Mouse (Mus musculus) erythroblast, embryonic 14.5 days (primary cell): Measurements from ENCODE around the gene Arhgap32. TPM values are rescaled to one million over a fixed set of nuclear protein-coding genes. Genes with fewer than 3 reads are reported as not detected.

Experiments
- H3K27me3 ChIP-seq: 2 replicates; pipeline ENCODE4 v1.6.1; 2012; ENCODE audit warnings: inconsistent platforms; ENCODE audit not compliant: control insufficient read depth
- H3K36me3 ChIP-seq: 2 replicates; pipeline ENCODE4 v1.6.1; 2012; ENCODE audit warnings: mild to moderate bottlenecking, inconsistent platforms; ENCODE audit not compliant: control insufficient read depth
- H3K4me1 ChIP-seq: 2 replicates; pipeline ENCODE4 v1.6.1; 2012; ENCODE audit warnings: inconsistent platforms; ENCODE audit not compliant: control insufficient read depth
- H3K4me3 ChIP-seq: replicated peaks from 2 replicates; pipeline ENCODE3; 2012; ENCODE audit warnings: moderate library complexity, mild to moderate bottlenecking, inconsistent platforms
- H3K9me3 ChIP-seq: 2 replicates; pipeline ENCODE4 v1.6.1; 2012; ENCODE audit warnings: low read length, inconsistent platforms, mixed read lengths; ENCODE audit not compliant: control insufficient read depth
- GATA1 ChIP-seq: IDR thresholded peaks from 2 replicates; pipeline ENCODE4 v1.6.1; 2012; ENCODE audit warnings: low read length, inconsistent platforms, mixed read lengths
- TAL1 ChIP-seq: IDR thresholded peaks from 3 replicates; pipeline ENCODE4 v1.6.1; 2012; ENCODE audit warnings: low read length, inconsistent platforms, mixed read lengths
- polyA plus RNA-seq: library from polyadenylated mRNA; stranded (reverse); fragments of >175 nt; gene quantifications from 2 replicates; pipeline ENCODE4 v1.2.3, GENCODE M21; 2012

Gene Arhgap32
- polyA plus RNA-seq, 1 experiment = not detected

DNA sequence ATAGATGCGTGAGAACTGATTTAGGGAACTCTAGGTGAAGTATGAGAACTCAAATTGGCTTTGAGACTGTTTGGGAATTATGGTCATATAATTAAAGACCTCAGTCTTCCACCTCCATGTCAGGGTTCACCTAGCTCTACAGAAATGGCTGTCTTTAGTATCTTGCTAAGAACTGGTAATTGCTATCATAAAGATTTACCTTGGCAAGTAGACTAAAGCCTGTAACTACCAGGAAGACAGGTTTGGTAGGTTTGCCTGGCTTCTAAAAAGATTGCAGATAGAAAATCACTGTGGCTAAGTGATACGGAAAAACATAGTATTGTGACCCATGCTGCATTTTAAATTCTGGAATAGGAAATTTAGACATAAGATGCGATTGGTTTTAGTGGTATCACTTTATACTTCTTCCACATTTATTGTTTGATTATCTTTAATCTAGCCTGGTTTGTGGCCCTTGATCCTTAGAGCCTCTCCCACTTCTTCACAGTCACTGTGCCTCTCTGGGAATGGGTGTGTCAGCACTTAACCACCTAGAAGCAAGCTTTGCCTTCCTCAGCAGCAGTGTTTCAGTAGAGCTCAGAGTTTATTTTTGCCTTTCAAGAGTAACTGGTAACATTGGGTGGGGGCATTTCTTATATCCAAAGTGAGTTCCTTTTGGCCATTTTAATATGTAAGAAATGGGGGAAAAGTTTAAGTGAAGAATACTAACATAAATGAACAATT is 119.0 kb downstream of the Arhgap32 start:
- Histone ChIP-seq H3K36me3 (no peaks in the 10 kb centered on the region), H3K4me1 (peaks cover 2% of the 10 kb centered on the region; the same call in 1 of the 2 replicates), H3K27me3 (no peaks in the 10 kb centered on the region), H3K4me3 (no peak overlapping the region), H3K9me3 (no peaks in the 10 kb centered on the region)
- TF ChIP-seq TAL1 (no peak), GATA1 (no peak)

DNA sequence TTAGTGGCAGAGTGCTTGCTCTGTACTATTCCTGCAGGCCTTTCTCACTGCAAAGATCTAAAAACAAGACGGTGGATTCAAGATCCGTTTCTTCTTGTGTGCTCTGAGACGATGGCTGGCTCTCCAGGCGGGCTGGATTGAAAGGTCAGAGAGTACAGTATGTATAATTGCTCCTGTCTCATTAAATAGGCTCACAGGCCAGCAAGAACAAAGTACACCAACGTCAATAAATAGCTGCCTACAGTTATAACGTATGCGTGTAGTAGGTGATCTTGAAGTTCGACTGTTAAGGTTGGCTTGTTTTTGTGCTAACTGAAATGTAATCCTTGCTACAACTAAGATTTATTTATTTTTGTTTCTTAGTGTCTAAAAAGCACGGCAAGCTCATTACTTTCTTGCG is 123.0 kb downstream of the Arhgap32 start:
- TF ChIP-seq GATA1 = no peak
- no peak for TF ChIP-seq TAL1
- H3K4me1 ChIP-seq = peaks cover 4% of the 10 kb centered on the region; the same call in 1 of the 2 replicates
- H3K9me3 ChIP-seq = no peaks in the 10 kb centered on the region
- no peaks in the 10 kb centered on the region for H3K27me3 ChIP-seq
- H3K4me3 ChIP-seq = no peak overlapping the region
- H3K36me3 ChIP-seq = no peaks in the 10 kb centered on the region

GRCm38 (mm10) chr9:32239427-32239826 is 123.5 kb downstream of the Arhgap32 start:
- TF ChIP-seq TAL1 = no peak
- TF ChIP-seq GATA1 = no peak
- Histone ChIP-seq H3K9me3 (no peaks in the 10 kb centered on the region), H3K4me1 (peaks cover 4% of the 10 kb centered on the region; the same call in 1 of the 2 replicates), H3K27me3 (no peaks in the 10 kb centered on the region), H3K36me3 (no peaks in the 10 kb centered on the region), H3K4me3 (no peak overlapping the region)

DNA sequence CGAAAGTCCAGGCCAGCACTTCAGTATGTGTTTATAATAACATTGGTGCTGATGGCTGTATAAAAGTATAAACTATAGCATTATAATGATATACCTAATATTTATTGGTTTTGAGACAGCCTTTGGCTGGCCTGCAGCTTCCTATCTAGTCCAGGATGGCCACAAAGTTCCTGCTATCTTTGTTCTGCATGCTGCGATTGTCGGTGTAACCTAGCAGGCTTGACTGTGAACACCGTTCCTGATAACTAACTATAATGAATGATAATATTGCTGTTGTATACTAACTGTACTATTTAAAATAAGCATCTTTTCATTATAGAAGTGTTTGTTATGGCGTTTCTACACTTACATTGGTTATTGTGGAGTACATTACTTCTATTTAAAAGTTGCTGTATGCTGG is 124.5 kb downstream of the Arhgap32 start:
- no peaks in the 10 kb centered on the region for H3K9me3 ChIP-seq
- H3K4me3 ChIP-seq = no peak overlapping the region
- H3K27me3 ChIP-seq = no peaks in the 10 kb centered on the region
- H3K4me1 ChIP-seq = peaks cover 4% of the 10 kb centered on the region; the same call in 1 of the 2 replicates
- no peak for TF ChIP-seq TAL1
- TF ChIP-seq GATA1 = no peak
- H3K36me3 ChIP-seq = no peaks in the 10 kb centered on the region

DNA sequence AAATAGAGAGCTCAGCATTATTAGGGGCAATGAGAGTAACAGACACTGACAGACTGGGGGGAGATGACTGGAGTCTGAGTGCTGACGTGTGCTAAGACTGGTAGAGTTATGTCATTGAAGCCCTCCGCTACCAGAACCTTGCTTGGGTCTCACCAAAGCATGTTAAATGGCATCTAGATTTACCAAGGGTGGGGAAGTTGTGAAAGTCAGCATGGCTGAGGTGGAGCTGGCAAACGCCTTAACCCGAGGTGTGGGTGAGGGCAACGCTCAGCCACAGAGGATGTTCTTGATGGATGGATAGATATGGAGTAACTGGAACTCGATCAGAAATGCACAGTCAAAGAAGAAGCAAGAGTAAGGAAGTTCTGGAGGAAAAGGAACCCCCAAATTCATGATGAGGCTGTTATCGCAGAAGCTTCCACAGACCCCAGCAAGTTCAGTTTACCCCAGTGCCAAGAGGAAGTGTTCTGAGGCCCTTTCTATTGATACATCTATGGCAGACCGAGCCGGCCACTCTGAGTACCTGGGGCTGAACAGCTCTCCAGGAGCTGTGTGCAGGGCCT is 125.8 kb downstream of the Arhgap32 start:
- no peak for TF ChIP-seq GATA1
- no peak for TF ChIP-seq TAL1
- no peaks in the 10 kb centered on the region for H3K27me3 ChIP-seq

DNA sequence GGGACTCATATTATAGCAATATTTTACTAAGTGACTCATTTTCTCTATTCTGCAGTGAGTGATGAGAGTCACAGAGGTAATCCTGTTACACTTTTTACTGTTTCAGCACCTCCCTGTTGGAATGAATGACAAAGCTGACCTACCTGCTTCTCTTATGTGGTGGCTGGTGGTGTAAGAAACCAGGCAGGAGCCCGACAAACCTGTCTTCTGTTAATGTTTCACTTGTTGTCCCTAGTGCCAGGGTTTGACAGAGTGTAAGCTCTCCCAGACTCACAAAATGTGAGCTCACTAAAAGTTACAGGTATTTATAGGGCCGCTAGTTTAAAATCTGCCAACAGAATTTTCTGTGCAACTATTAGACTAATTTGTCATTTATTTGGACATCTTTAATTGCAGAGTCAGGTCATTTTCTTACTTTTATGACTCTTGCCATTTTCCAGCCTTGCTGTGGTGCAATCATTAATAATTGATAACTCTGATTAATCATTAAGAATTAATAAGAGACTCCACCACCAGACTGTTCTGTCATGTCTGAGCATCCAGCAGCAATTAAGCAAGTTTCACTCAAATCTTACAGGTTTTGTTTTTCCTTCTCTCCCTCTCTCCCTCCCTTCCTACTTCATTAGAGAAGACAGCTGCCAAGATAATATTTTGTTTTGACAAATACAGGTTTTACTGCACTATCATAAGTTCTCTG is 127.1 kb downstream of the Arhgap32 start:
- H3K4me3 ChIP-seq = no peak overlapping the region
- no peaks in the 10 kb centered on the region for H3K9me3 ChIP-seq
- peaks cover 4% of the 10 kb centered on the region; the same call in 1 of the 2 replicates for H3K4me1 ChIP-seq
- no peak for TF ChIP-seq GATA1
- no peak for TF ChIP-seq TAL1
- H3K36me3 ChIP-seq = no peaks in the 10 kb centered on the region
- no peaks in the 10 kb centered on the region for H3K27me3 ChIP-seq

More for the DNA sequence above, 125.8 kb downstream of the Arhgap32 start:
- Histone ChIP-seq H3K4me3 (no peak overlapping the region), H3K9me3 (no peaks in the 10 kb centered on the region), H3K36me3 (no peaks in the 10 kb centered on the region), H3K4me1 (peaks cover 4% of the 10 kb centered on the region; the same call in 1 of the 2 replicates)

DNA sequence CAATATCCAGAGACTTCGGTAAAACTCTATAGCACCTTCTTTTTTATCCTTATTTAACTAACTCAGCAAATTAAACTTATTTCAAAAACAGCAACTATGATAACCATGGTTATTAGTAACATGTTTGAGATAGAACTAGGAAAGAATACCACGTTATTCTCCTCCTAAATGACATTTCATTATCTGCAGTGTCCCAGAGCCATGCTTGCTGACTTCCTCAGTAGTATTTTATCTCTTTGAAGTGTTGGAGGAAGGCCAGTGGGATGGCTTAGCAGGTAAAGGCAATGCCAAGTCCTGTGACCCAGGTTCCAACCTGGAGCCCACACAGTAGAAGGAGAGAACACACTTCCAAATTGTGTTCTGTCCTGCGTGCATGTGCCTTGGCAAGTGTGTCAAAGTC is 129.3 kb downstream of the Arhgap32 start:
- Histone ChIP-seq H3K4me3 (no peak overlapping the region), H3K27me3 (no peaks in the 10 kb centered on the region), H3K36me3 (no peaks in the 10 kb centered on the region), H3K9me3 (no peaks in the 10 kb centered on the region), H3K4me1 (peaks cover 2% of the 10 kb centered on the region; the same call in 1 of the 2 replicates)
- TF ChIP-seq TAL1 (no peak), GATA1 (no peak)

- no peaks in the 10 kb centered on the region; the same call in 1 of the 2 replicates for H3K36me3 ChIP-seq
- no peaks in the 10 kb centered on the region; the same call in 1 of the 2 replicates for H3K4me1 ChIP-seq
- TF ChIP-seq GATA1 (no peak), TAL1 (no peak)
- no peaks in the 10 kb centered on the region for H3K9me3 ChIP-seq
- H3K27me3 ChIP-seq = no peaks in the 10 kb centered on the region
- H3K4me3 ChIP-seq = no peak overlapping the region
Observed at GRCm38 (mm10) chr9:32246123-32246716, 130.3 kb downstream of the Arhgap32 start.

- TF ChIP-seq GATA1 (no peak), TAL1 (no peak)
- Histone ChIP-seq H3K9me3 (no peaks in the 10 kb centered on the region), H3K4me3 (no peak overlapping the region), H3K36me3 (no peaks in the 10 kb centered on the region; the same call in 1 of the 2 replicates), H3K4me1 (no peaks in the 10 kb centered on the region; the same call in 1 of the 2 replicates), H3K27me3 (no peaks in the 10 kb centered on the region)
Observed at GRCm38 (mm10) chr9:32250486-32250885, 134.6 kb downstream of the Arhgap32 start.
